Mouse (Mus musculus) C2C12 (cell line): Measurements from ENCODE around the gene Krtap10-10.

Experiments
- CEBPB ChIP-seq: IDR thresholded peaks from one replicate; pipeline ENCODE4 v1.6.1; 2011; ENCODE audit warnings: low read depth, mild to moderate bottlenecking, control low read depth, moderate library complexity
- CTCF ChIP-seq: IDR thresholded peaks from one replicate; pipeline ENCODE4 v1.5.1; 2011; ENCODE audit not compliant: control insufficient read depth, insufficient read depth, insufficient read length
- FOSL1 ChIP-seq: IDR thresholded peaks from one replicate; pipeline ENCODE4 v1.8.0; 2011; ENCODE audit warnings: mild to moderate bottlenecking, low read length; ENCODE audit not compliant: poor library complexity, insufficient read depth, severe bottlenecking
- MAX ChIP-seq: IDR thresholded peaks from one replicate; pipeline ENCODE4 v1.6.1; 2011; ENCODE audit warnings: mild to moderate bottlenecking, control low read depth
- MYOD1 ChIP-seq: IDR thresholded peaks from one replicate; pipeline ENCODE4 v1.6.1; 2011; ENCODE audit warnings: low read depth; ENCODE audit not compliant: control insufficient read depth, insufficient read length
- USF1 ChIP-seq: IDR thresholded peaks from one replicate; pipeline ENCODE4 v1.6.1; 2011; ENCODE audit warnings: low read depth, mild to moderate bottlenecking, control low read depth, moderate library complexity

DNA sequence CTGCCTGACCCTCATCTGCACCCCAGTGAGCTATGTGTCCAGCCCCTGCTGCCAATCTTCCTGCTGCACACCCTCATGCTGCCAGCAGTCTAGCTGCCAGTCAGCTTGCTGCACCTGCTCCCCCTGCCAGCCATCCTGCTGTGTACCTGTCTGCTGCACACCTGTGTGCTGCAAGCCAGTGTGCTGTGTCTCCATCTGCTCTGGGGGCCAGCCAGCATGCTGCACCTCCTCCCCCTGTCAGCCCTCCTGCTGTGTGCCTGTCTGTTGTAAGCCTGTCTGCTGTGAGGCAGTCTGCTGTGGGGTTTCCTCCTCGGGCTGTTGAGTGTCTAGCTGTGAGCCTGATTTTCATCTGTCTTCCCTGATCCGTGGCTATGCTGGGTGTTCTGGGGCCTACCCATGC lies 11.2 kb downstream of the Krtap10-10 start:
- no peak for TF ChIP-seq CTCF
- no peak for TF ChIP-seq USF1
- no peak for TF ChIP-seq MYOD1
- no peak for TF ChIP-seq CEBPB
- TF ChIP-seq MAX = no peak
- TF ChIP-seq FOSL1 = no peak
